Mouse (Mus musculus) megakaryocyte, adult 5-6 weeks (primary cell): ENCODE measurements around the gene Pcdh17. TPM values are rescaled to one million over a fixed set of nuclear protein-coding genes. Genes with fewer than 3 reads are reported as not detected.

Experiments used
- ATAC-seq: 2 replicates; pipeline ENCODE4 v1.8.0; 2016; ENCODE audit warnings: mild to moderate bottlenecking, inconsistent platforms; ENCODE audit not compliant: poor library complexity, severe bottlenecking
- total RNA-seq, 2 experiments: library from RNA; stranded (forward) in 1 of 2; stranded (reverse) in 1 of 2; fragments of 153-499, 151-499 nt in 1 of 2; fragments of 221-1000, 200-1000 nt in 1 of 2; gene quantifications; 2 replicates each; pipeline versions ENCODE4 v1.2.3 to v1.2.4; 2015 to 2017

Gene Pcdh17
- total RNA-seq, 2 experiments from 2014 or later = not detected

GRCm38 (mm10) chr14:84476906-84477305 is 33.5 kb downstream of the Pcdh17 start:
- ATAC-seq = no peak

DNA sequence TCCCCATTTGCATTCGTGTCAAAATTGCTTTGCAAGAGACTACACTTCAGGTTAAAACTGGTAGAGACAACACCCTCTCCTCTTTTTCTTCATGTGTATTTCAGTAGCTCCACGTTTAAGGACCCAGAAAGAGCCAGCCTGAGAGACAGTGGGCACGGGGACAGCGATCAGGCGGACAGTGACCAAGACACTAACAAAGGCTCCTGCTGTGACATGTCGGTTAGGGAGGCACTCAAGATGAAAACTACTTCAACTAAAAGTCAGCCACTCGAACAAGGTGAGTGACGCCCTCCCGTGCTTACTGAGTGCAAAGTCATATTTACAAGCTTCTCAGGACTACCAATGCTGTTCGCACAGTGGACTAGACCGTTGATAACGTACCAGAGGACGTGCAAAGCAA is 34.0 kb downstream of the Pcdh17 start:
- ATAC-seq = no peak

DNA sequence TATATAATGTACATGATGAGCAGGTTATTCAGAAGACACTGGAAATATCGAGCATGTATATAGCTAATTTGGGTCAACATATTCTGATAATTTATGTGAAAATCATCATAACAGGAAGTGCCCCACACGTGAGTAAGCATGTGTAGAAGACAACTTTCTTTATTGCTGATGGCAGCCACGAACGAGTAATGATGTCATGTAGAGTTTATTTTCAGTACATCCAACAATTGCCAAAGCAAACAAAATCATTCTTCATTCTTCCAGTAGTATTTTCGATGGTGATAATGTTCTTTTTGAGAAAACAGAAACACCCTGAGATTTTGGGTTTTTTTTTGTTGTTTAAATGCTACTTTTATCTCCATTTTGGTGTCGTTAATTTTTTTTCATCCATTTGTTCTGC is 37.2 kb downstream of the Pcdh17 start:
- no peak for ATAC-seq

DNA sequence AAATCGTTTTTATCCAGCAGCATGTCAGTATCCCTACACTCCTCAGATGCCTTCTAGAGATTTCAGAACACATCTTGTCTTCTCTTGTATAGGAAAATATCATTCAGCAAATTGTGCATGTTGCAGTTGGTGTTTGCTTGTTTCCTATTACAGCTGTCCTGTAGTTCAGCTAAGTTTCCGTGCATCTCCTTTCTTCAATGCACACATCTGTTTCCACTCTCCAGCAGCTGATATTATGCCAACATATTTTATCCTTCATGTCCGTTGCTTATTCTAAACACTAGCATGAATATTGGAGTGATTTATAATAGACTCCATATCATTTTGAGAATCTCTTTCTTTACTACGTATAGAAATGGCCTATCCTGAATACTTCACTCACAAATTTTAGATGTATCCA is 41.0 kb downstream of the Pcdh17 start:
- no peak for ATAC-seq

DNA sequence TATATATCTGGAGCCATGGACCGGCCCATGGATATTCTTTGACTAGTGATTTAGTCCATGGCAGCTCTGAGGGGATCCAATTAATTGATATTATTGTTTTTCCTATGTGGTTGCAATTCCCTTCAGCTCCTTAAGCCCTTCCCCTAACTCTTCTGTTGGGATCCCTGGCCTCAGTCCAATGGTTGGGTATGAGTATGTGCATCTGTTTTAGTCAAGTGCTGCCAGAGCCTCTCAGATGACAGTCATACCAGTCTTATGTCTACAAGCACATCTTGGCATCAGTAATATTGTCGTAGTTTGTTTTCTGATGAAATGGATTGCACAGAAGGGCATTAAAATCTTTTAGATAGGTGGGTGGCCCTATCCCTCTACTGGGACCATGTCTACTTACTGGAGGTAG is 67.6 kb downstream of the Pcdh17 start:
- ATAC-seq = no peak

DNA sequence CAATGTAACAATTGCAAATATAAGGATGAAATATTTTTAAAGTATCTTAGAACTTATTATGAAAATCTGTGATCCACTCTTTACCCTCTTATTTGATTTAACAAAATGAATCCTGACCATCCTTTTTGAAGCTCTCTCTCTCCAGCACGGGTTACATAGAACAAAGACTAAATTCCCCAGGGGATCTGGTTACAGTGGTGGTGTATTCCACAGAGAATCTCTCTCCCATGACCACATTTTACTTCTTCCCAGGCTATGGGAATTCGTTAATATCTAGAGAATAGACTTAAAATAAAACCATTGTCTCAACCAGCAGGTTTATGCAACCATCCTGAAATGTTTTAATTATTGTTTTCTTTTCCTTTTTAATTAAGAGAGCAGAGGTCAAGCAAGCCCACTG is 89.0 kb downstream of the Pcdh17 start:
- no peak for ATAC-seq

DNA sequence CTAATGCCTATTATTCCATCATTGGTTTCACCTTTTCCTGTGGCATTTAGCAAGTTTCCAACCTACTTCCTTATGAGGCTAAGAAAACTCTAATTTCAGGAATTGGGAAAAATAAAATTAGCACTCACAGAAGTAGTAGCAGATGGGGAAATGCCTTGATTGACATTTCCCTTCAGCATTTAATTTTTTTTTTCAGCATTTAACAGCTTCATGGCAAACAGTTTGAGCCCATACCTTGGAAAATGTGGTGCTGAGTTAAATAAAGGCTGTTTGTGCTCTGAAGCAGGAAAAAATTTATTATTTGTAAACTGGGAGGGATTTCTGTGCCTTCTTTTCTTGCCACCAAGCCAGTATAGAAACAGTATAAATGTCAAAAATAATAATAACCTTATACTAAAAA is 91.9 kb downstream of the Pcdh17 start:
- ATAC-seq = no peak

GRCm38 (mm10) chr14:84541838-84542237 is 98.5 kb downstream of the Pcdh17 start:
- ATAC-seq = no peak

- ATAC-seq = no peak
These were observed 102.6 kb downstream of the Pcdh17 start for GRCm38 (mm10) chr14:84545968-84546367.

DNA sequence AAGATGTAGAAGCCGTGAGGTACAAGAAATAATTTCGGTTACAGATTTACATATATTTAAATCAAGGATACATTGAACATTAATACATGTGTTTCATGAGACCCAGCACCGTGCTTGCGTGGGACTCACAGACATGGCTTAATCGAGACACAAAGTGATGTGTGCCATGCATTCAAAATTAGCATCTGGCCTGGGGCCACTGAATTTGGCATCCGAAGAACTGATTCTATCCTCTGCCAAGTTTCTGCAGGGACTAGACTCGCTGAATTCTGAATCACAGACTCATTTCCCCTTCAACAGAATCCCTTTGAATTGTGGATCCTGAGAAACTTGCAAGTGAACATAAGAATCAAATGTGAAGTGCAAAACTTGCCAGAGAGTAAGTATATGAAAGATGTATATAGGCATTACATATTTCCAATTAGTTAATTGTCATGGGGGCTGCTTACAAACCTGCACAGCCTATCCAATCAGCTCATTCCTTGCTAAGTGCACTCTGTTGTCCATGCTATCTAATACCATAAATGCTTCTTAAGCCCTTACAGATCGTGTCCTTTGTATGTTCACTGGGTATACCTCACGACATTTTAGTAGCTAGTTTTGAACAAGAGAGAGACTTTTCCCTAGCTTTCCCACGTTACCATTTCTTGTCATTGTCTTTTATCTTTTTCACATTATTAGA is 104.3 kb downstream of the Pcdh17 start:
- no peak for ATAC-seq

- ATAC-seq = no peak
These were observed 108.2 kb downstream of the Pcdh17 start for GRCm38 (mm10) chr14:84551546-84551945.

- ATAC-seq = no peak
These were observed 127.7 kb downstream of the Pcdh17 start for GRCm38 (mm10) chr14:84571071-84571470.
